Mouse (Mus musculus) ES-E14 (cell line): Measurements from ENCODE around the gene Arhgap32.

Experiments
- CHD2 ChIP-seq: IDR thresholded peaks from 2 replicates; pipeline ENCODE4 v1.6.1; 2014; ENCODE audit warnings: mild to moderate bottlenecking, low read depth, low read length, inconsistent platforms
- ZNF384 ChIP-seq: IDR thresholded peaks from 2 replicates; pipeline ENCODE4 v1.6.1; 2012; ENCODE audit warnings: low read depth, low read length, inconsistent platforms

GRCm38 (mm10) chr9:32233593-32233992 is 117.7 kb downstream of the Arhgap32 start:
- TF ChIP-seq ZNF384 = no peak
- TF ChIP-seq CHD2 = no peak
